Mouse (Mus musculus) neural tube, postnatal 0 days (tissue): ENCODE data around the gene Frmpd2. TPM values are rescaled to one million over a fixed set of nuclear protein-coding genes. Genes with fewer than 3 reads are reported as not detected.

Source experiments
- polyA plus RNA-seq: library from polyadenylated mRNA; unstranded; fragments of >200 nt; fragmentation: Nextera tagmentation; extraction: Ambion mirVana; gene quantifications from 2 replicates; pipeline ENCODE4 v1.2.1, GENCODE M21; 2015

The Frmpd2 gene
- 0.49 and 0.59 TPM in 2 replicates for polyA plus RNA-seq

DNA sequence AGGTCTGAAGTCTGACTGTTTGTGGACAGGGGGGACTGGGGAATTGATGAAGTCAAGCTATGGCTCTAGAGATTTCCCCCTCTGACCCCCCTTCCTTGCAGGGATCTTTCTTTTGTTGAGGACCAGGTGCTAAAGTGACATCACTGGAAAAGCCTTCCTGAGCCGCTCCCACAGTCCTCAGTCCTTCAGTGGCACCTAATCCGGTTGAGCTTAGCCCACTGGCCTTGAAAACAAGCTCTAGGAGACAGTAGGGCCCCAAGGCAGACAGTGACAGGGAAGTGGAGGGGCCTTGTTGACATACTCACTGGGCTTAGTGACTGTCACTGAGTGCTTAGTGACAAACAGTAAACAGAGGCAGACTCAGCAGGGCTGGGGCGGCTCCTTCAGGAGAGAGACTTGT, at the start of gene Frmpd2:
Frmpd2 (plus strand) TSS at position 366 of the 400 bp plus-strand sequence.

DNA sequence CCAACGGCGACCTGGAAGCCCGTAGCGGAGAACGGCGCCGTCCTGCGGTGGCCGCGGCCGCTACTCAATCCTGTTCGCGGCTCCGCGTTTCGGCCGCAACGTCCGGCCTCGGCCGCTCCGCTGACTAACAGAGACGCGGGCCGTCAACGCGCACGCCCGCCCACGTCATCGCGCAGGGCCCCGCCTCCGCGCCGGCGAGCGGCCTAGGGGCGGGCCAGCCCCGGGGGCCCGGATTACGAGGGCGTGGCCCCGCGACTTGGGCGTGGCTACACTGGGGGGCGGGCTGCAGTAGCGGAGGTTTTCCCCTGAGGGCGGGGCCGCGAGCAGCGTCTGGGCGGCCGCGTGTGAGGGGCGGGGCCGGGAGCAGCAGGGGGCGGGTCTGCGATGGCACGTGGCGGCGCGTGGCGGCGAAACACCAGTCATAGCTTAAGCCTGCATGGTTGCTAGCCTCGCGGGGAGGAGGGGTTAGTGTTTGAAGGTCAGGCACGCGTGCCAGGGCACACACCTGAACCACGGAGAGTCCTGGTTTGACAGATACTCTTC, 24.4 kb upstream of the Frmpd2 start, which contains the start of gene Mapk8:
Mapk8 (minus strand) TSS at position 132 of the 543 bp plus-strand sequence.

DNA sequence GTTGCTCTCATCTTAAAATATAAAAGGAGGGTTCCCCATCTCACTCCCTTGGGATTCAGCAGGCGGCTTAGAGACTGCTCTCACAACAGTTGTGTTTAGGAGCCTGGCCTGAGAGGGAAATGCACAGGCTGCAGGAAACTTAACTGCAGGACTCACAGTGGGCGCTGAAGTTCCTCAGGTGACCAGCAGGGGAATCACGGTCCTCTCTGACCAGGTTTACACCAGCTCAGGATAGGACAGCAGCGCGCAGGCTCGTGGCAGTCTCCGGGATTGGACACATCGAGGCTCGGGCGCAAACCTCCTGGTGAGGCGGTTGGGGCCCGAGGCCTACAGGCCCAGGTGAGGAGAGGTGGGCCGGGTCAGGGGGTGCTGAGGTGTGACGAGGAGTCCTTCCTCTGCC, 117.5 kb downstream of the Frmpd2 start, which contains the start of gene Ptpn20:
Ptpn20 (plus strand) TSS at position 257 of the 400 bp plus-strand sequence.

Other genes starting within 250 kb of the Frmpd2 start
- 23.1 and 24.5 TPM in 2 replicates for gene Mapk8, start 24.5 kb upstream of the Frmpd2 start, polyA plus RNA-seq
- gene Ptpn20, start 117.5 kb downstream of the Frmpd2 start, polyA plus RNA-seq, result 0.60 and 0.72 TPM in 2 replicates